Mouse (Mus musculus): ENCODE results near the gene Hs2st1. TPM values are rescaled to one million over a fixed set of nuclear protein-coding genes. Genes with fewer than 3 reads are reported as not detected.
A peak's percentile ranks its signal among the peaks of the same experiment; 100 is the strongest.

Hs2st1 gene
- total RNA-seq, 2 experiments from 2014 or later: 13.9 to 14.7 TPM

DNA sequence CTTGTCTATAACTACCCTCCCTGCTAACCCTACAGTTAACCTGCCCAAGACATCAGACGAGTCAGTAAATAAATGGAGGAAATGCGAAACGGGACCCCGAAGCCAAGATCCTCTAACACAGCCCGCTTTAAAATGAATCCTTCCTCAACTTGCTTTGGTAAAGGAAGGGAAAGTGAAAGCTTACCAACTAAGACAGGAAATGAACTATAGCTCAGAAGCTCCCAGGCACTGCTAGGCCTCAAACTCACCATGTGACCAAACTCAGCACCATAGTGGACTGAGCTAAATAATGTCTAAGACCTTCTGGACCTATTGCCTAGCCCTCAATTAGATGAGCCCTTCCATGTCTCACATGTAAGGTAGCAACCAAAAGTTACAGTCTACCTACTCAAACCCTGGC lies 168.7 kb downstream of the Hs2st1 start:
- DNase-seq (ENCODE audit: low spot score in 2 of 2): no peak

- DNase-seq (ENCODE audit: low spot score in 2 of 2): no peak
Measured at GRCm38 (mm10) chr3:144400870-144401269, 169.1 kb downstream of the Hs2st1 start.

- DNase-seq (ENCODE audit: low spot score in 2 of 2): no peak
Measured at GRCm38 (mm10) chr3:144400374-144400773, 169.6 kb downstream of the Hs2st1 start.

GRCm38 (mm10) chr3:144399358-144400096 lies 170.5 kb downstream of the Hs2st1 start:
- DNase-seq (ENCODE audit: low spot score in 2 of 2): peak; percentile 87 to 89

DNA sequence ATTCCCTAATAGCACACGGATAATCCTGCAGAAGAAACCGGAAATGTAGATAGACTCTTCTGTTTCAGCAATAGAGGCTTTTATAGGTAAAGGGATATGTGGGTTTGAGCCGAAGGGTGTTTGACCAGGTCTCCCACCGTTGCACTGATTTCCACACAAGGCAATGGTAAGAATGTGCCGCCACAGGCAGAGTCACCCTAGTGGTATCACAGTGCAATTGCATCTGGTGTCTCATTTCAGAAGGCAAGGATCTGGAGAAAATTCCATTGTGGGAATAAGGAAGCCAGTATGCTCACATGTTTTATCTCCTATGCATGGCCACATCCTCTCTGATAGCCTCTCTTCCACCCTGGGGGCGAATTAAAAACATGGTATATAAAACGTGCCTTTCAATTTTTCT lies 171.8 kb downstream of the Hs2st1 start:
- DNase-seq (ENCODE audit: low spot score in 2 of 2): no peak

DNA sequence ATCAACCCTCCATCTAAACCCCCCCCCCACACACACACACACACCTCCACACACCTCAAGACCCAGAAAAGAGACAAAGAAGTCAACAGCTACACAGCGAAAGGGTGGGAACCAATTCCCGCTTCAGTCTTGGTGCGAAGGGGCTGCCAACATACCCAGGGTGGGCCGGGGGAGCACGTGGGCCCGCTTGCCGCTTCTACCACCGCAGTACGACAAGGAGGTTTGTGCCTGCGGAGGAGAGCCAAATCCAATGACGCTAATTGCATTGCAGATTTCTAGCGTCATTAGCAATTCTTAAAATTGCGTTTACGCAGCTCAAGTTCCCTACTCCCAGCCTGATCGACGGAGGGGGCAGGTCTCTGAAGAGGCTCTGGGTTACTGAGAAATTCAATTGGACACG lies 173.5 kb downstream of the Hs2st1 start:
- DNase-seq (ENCODE audit: low spot score in 2 of 2): no peak

- no peak for DNase-seq (ENCODE audit: low spot score in 2 of 2)
Measured at GRCm38 (mm10) chr3:144394454-144394943, 175.5 kb downstream of the Hs2st1 start.

GRCm38 (mm10) chr3:144386446-144386845 lies 183.5 kb downstream of the Hs2st1 start:
- no peak for DNase-seq (ENCODE audit: low spot score in 2 of 2)

DNA sequence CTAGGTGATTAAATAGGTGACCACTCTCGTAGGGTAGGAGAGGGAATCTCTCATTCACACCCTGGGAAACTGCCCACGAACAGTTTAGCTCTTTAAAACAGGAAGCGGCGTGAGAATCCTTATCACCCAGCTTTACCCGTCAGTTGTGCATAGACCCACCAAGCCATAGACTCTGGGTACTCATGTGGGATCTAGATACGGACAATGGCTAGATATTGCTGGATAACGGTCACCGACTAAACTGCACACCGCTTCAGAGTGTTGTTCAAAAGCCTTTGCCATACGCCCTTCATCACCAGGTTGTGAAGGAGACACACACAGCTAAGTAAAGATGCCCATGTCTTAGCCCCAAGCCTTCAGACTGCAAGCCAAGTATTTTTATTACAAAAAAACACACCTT lies 185.3 kb downstream of the Hs2st1 start:
- DNase-seq (ENCODE audit: low spot score in 2 of 2): no peak

DNA sequence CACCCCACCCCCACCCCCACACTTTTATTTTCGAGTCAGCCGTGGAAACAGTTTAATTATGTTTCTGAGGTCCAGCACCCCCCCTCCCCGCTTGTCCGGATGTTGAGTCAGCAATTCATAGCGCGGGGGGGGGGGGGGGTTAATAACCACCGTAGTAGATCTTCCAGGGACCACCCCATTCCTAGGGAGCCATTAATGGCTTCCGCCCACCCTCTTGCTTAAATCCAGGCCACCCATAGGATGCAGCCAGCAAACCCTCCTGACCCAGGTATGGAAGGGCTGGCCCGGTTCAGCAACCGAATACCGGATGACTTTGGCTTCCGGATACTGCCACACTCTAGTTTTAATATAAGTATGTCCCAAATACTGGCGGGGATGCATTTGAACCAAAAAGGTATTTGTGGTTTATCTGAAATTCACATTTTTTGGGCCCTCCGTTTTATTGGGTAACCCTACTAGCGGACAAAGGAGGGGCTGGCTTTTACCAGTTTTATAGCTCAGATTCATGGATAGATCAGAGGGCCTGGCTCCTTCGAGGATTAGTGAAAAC lies 188.5 kb downstream of the Hs2st1 start:
- DNase-seq (ENCODE audit: low spot score in 2 of 2): no peak

GRCm38 (mm10) chr3:144380921-144381320 lies 189.1 kb downstream of the Hs2st1 start:
- DNase-seq (ENCODE audit: low spot score in 2 of 2): peak; percentile 67 to 74

GRCm38 (mm10) chr3:144379801-144380200 lies 190.2 kb downstream of the Hs2st1 start:
- DNase-seq (ENCODE audit: low spot score in 2 of 2): no peak

Other genes starting within 250 kb of the Hs2st1 start
- gene Selenof, start 123 bp upstream of the Hs2st1 start, total RNA-seq (2021): 100 to 1,000 TPM; 324 to 336 TPM
- gene Sh3glb1, start 150.2 kb upstream of the Hs2st1 start, total RNA-seq (2021): 100 to 1,000 TPM; 162 to 278 TPM
- gene Clca3a1, start 190.8 kb upstream of the Hs2st1 start, total RNA-seq (2021): 1 to 10 TPM in 1 of 2 experiments, under 1 TPM in 1; 0.77 to 2.4 TPM
- not detected for gene Clca3a2, start 249.3 kb upstream of the Hs2st1 start, total RNA-seq (2021)